Mouse (Mus musculus) testis, adult 2 months (tissue): ENCODE results near the gene Pabpc6.

Source experiments
- CTCF ChIP-seq: fragments of 200-500 bp; IDR thresholded peaks from 2 replicates; pipeline ENCODE4 v1.5.1; 2012; ENCODE audit warnings: low read depth, mild to moderate bottlenecking, inconsistent platforms, low read length, moderate library complexity; ENCODE audit not compliant: control insufficient read depth, insufficient read depth, insufficient replicate concordance
- POLR2A ChIP-seq: fragments of 200-500 bp; IDR thresholded peaks from 2 replicates; pipeline ENCODE4 v1.6.1; 2012; ENCODE audit warnings: low read depth, mild to moderate bottlenecking, inconsistent platforms, low read length, moderate library complexity; ENCODE audit not compliant: control insufficient read depth

DNA sequence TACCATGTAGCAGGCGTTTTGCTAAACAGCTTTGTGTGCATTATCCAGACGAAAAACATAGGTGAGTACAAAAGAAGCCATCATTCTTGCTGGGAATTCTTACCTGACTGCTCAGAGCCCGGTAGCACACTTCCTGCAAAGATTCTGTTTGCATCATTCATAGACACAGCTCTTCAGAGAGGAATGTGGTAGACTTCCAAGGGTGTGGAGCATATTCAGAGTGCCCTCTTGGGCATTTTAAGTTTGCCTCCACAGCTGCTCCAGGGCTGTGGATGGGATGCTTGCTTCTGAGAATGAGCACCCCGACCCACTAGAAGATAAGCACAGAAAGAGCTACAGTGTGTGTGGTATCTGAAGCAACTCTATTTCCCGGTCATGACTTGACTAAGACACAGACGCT is 41.4 kb upstream of the Pabpc6 start:
- TF ChIP-seq CTCF = no peak
- TF ChIP-seq POLR2A = no peak
